Mouse (Mus musculus): Measurements from ENCODE around the gene Mafg.
A peak's percentile ranks its signal among the peaks of the same experiment; 100 is the strongest.

The Mafg gene

DNA sequence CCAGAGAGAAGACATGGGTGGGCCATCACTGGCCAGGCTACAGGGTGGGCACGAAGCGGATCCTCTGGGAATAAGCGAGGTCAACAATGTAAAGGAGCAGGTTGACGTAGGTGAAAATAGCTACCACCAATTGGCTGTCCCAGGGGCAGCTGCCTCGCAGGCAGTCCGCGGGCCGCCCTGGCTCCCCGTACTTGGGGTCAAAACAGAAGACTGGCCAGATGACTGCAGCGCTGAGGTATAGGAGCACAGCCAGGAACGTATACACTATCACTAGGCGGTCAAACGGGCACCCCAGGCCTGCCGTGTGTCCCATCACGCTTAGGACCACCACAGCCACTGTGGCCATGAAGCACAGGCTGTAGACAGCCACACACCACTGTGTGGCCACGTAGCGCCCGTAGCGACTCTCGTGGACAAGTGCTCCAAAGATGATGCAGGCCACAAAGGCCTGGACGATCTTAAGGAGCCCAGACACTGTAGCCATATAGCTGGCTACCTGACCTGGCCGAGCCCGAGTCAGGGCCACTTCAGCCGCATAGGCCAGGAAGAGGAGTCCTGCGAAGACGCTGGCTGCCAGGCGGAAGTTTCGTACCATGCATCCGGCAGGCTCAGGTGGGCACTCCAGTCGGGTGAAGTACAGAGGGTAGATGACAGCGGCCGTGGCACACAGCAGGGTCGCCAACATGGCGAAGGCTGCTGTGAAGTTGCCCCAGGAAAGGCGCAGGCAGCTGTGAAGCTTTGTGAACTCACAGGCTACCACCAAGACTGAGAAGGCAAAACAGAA lies 13.8 kb upstream of the Mafg start:
- DNase-seq (ENCODE audit: low spot score), result no peak

DNA sequence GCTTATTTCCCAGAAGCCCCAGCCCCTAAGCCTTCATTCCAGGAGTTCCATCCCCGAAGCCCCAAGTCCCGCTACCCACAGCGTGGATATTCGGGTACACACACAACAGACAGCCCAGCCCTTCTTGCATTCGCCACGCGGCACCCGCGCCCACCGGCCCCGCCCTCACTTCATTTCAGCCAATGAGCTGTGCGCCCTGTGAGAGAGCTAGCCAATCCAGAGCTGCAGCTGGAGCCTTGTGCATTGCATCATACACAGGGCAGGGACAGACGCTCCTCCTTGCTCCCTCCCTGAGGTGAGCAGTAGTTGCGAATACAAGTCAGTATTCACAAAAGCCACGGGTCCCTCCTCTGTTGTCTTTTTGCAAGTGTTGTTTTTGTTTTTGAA lies 10.2 kb upstream of the Mafg start, which contains the start of gene Pycr1:
Pycr1 (minus strand) TSS at position 169 of the 387 bp plus-strand sequence.
- peak; percentile 95 for DNase-seq (ENCODE audit: low spot score)

DNA sequence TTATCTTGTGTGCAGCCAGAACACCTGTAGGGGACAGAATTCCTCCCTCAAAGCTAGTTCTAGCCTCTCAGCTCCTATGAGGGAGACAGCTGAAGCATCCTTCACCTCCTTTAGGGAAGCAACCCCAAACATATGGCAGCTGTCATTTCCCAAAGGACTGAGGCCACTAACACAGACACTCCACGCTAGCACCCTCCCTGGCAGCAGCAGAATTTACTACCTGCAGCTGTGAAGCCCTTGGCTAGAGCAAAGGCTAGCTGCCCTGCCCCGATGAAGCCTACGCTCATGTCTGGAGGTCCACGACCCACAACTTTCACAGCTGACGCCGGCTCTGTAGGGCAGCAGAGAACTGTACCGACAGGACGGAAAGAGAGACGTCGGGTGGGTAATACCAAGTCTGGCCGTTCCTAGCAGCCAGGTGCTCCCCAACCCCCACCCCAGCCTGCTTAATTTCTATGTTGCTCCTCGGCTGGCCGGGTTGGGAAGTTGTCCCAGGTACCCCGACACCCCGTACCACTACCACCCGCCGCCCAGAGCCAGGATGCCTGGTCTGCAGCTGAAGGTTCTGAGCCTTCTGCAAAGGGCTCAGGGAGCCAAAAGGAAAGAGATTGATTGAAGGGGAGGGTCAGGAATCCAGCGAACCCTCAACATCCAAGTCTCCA lies 9.7 kb upstream of the Mafg start:
- peak; percentile 35 for DNase-seq (ENCODE audit: low spot score)

DNA sequence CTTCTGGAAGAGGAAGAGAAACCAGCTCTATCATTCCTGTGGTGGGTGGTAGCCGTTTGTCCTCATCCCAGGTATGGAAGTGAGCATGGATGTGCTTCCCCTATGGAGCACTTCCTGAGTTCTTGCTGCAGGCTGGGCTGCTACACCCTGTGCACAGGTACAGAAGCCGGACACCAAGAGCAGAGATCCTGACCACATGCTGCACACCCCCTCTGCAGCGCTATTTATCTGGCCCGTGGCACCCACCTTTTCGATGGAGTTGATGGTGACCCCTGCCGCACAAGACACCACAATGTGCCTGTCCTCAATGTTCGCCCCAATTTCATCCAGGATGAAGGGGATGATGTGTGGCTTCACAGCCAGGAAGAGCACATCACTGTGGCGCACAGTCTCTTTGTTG lies 8.5 kb upstream of the Mafg start:
- no peak for DNase-seq (ENCODE audit: low spot score)

DNA sequence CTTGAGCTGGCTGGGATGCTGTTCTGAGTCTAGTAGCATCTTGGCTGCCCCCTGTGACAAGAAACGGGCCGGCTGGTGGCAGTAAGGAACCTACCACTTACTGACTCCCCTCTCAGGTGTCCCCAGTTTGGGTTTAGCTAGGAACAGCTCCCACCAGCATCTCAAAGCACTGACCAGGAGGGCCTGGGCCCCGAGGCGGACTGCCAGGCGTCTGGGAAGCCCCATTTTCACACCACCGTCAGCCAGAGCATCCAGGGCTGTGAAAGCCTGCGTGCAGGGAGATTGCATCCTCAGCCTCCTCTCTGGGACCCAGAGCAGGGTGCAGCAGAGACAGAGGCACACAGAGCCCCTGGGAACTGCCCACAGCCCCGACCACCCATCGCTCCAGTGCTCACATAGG lies 7.9 kb upstream of the Mafg start:
- DNase-seq (ENCODE audit: low spot score), result no peak

DNA sequence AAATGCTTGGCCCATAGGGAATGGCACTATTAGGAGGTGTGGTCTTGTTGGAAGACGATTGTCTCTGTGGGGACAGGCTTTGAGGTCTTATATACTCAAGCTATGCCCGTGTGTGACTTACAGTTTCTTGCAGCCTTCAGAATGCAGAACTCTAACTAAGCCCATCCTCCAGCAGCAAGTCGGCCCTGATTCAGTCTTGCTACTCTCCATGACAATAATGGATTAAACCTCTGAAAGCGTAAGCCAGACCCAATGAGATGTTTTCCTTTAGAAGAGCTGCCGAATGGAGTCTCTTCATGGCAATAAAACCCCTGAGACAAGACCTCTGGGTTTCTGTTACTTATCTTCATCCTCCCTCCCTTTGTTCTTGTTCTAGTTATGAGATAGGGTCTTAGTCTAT lies 1.4 kb upstream of the Mafg start:
- DNase-seq (ENCODE audit: low spot score), result no peak

DNA sequence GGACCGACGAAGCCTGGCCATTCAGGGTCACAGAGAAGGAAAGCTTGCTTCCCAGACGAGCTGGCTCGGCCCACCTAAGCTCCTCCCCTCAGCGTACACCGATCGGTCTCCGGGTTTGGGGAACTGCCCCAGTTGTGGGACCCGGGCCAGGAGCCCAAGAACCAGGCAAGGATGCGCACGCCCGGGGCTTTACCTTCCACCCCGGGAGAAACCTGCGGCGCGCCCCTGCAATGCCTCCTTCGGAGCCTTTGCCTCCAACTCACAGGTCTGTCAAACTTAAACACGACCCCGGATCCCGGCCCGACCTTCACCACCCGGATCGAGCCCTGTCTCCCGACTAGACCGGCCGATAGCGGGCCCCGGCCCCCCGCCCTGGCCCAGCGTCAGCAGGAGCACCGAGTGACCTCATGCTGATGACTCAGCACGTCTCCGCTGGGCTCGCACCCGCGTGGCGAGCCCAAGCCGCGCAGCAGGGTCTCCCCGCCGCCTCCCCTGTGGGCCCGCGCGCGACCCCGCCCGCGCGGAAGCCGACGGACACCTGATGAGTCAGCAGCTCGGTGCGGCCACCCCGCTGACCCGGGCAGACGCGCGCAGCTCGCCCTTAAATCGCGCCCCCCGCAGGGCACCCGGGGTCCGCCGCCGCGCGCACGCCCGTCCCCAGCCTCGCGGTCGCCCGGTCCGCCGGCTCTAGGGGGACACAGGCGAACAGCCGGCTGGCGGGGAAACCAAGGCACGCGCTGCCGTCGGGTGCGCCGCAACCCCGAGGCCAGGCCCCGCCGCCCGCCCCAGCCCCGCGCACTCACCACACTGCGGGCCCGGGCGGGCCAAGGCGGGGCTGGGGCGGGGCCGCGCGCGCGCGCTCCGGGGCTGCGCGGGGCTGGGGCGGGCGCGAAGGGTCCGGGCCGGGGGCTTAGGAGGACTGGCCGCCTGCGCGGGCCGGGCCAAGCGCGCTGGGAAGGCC lies 561 bp downstream of the Mafg start:
- peak; percentile 83 for DNase-seq (ENCODE audit: low spot score)

DNA sequence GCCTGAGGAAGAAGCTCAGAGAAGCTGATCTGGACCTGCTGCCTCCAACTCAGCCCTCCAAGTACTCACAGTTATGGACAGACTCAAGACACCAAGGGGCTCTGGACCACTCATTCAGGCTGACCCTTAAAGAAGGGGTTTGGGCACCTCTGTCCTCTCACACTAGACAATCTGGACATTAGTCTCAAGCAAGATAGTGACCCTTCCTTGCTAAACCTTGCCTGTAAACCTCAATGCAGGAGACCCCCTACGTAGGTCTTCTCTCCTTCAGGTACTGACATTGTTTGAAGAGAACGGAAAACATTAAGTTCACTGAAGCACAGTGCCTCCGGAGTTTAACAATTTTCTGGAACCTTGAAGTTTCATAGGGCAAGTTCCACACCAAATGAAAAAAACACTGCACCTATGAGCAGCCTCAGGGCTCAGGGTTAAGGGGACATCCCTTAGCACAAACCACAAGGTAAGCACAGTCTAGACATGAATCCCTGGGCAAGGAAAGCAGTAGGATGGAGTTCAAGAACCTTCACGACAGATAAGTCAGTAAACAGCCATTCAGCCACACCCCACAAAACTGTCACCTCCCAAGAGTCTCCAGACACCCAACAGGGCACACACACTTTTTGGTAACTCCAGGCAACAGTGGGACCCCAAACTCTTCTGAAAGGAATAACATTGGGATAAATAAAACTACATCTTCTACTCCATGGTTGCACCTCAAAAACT lies 1.5 kb downstream of the Mafg start:
- no peak for DNase-seq (ENCODE audit: low spot score)

DNA sequence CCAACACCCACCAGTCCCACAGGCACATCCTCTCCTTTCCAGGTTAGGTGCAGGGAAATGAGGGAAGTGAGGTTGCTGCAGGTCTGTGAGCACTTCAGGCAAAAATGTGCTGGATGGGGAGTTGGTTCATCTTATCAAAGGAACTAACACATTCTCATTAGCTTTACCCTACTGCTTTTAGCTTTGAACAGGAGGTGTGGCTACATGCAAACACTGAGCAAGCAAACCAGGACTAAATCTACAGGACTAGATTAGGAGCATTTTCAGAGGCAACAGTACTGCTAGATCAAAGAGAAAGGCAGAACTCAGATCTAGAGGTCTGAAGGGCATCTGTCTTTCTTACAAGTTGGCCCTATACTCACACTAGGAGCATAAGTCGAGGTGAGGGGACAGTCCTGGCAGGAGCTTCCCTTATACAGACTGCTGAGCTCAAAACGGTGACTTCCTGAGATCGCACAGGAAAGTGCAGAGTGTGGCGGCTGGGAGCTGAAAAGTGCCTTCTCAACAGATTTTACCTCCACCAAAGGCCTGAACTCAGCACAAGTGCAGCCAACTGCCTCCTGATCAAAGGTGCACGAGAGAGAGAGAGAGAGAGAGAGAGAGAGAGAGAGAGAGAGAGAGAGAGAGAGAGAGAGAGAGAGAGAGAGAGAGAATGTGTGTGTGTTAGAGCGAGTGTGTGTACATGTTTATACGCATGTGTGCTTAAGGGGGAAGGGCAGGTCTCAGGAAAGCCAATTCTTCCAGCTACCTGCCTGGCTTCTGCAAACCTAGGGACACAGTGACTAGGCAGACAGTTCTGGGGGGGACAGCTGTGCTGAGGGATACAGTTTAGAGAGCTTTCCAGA lies 2.3 kb downstream of the Mafg start:
- DNase-seq (ENCODE audit: low spot score), result peak; percentile 38

DNA sequence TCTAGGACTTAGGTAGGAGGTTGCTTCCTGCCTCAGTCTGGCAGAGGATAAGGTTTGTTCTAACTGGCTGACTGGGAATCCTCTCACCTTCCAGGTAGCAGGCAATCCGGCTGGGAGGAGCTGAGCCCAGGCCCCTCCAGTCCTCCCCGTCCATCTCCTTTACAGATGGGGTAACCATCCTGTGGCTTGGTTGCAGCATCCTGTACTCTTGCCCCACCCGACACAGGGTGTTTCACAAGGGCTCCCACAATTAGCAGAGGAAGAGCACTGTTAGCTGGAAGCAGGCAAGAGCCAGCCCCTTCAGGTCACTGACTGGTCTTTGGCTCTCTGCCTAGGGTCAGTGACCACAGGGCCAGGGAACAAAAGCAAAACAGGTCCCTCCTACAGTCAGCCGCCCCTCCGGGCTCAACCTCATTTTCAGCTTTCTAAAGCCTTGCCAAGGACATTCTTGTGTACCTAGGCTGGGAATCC lies 3.0 kb downstream of the Mafg start:
- DNase-seq (ENCODE audit: low spot score), result peak; percentile 49

DNA sequence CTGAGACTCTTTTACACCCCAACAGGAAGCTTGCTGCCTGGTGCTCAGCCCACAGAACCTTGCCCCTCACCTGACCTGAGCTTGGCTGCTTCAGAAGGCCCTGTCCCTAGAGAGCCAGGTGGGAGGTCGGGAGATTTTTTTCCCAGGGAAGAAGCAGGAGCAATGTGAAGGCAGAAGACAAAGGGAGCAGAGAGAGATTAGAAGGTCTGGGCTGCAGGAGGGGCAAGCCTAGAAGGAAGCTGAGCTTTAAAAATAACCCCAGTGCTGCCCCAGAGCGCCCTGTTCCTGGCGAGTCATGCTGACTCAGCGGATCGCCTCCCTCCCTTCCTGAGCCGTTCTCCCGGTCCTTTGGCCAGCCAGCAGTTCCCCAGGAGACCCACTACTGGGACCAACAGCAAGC lies 3.5 kb downstream of the Mafg start:
- DNase-seq (ENCODE audit: low spot score), result peak; percentile 58

DNA sequence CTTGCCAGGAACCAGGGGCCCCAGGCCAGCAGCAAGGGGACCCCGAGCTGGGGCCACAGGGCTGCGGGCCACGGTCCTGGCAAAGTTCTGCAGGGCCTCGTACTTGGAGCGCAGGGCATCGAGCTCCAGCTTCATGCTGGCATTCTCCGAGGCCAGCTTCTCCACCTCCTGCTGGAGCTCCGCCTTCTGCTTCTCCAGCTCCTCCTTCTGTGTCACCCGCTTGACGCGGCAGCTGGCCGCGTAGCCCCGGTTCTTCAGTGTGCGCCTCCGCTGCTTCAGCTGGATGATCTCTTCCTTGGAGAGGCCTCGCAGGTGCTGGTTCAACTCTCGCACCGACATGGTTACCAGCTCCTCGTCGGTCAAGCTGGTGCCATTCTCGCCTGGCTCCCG lies 4.1 kb downstream of the Mafg start:
- DNase-seq (ENCODE audit: low spot score), result no peak

DNA sequence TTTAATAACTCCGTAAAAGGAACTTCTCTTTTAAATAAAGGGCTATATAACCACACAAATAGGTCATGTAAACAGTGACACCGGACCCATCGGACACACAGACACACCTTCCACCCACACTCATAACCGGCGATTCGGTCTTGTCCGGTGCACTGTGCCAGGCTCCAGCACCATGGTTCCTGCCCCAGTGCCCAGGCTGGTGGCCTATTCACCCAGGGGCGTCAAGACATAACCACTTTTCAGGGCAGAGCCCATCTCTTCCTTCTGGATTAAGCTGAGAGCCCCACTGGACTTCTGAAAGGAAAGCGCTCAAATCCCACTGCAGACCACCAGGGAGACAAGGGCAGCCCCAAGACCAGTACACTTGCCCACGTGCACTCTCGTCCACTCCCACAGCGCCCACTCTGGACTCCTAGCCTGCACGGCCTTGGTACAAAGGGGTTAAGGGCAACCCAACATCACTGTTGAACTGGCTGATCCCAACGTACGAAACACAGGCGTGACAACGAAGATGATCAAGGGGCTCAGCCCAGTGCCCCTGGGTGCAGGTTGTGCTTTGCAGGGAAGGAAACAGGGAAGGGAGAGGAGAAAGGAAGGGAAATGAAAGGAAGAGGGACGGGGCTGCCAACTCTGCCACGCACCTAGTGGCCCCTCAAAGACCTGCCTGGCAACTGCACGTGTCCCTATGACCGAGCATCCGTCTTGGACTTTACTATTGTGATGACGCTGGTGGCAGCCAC lies 4.6 kb downstream of the Mafg start:
- no peak for DNase-seq (ENCODE audit: low spot score)

DNA sequence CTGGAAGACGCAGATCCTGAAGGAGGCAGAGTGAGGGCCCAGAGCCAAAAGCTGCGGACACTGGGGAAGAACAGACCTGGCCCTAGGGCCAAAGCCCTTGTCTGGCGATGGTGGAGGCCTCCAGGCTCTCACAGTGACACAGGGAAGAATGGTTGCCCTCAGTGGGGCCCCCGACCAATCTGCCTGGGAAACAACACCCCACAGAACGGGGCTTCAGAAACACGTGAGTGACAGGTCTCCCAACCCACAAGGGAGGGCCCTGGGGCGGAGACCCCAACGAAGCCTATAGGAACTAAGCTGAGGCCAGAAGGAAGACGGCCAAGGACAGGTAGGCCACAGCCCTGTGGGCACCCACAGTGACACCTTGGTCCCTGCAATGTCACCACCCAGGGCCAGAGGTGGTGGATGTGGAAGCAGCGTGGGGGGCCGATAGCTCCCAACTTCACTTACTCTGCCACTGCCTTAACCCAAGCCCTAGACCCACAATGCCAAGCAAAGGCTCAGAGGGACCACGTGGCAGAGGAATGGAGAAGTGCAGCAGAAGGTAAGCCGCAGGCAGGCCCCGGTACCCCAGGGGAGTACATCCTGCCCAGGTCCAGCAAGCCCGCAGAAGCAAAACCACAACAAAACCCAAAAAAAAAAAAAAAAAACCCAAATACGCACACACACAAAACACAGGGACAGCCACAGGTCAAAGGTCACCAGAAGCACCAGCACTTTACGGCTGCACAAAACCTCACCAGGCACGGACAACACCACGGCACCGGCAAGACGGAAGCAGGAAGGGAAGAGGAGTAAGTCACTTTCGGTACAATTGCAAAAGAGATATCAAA lies 5.7 kb downstream of the Mafg start:
- DNase-seq (ENCODE audit: low spot score), result no peak

DNA sequence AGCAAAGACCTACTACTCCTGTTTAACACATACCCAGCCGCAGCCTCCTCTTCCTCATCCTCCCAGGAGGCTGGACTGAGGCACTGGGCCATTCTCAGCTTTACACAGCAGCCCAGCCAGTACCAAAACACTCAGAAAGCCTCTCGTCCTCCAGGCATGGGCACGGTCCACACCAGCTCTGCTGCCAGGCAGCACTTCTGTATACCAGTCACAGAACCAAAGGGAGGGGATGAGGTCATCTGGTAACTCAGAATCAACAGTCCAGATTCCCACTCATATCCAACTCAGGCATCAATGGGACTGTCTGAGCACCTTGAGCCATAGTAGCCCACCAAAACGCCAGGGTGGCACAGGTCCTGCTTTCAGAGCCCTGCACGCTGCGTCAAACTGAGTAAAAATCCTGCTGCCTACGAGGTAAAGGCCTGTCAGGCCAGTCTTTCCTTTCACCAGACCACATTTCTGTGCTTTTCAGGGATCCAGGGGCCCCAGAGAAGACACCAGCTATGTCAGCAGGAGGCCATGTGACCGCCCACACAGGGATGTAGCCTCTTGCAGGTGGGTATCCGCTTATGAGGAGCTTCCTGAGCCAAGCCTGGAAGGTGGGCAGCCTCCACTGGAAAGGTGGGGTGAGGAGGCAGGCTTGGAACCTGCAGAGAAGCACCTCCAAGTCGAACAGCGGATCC lies 6.5 kb downstream of the Mafg start:
- peak; percentile 33 for DNase-seq (ENCODE audit: low spot score)

DNA sequence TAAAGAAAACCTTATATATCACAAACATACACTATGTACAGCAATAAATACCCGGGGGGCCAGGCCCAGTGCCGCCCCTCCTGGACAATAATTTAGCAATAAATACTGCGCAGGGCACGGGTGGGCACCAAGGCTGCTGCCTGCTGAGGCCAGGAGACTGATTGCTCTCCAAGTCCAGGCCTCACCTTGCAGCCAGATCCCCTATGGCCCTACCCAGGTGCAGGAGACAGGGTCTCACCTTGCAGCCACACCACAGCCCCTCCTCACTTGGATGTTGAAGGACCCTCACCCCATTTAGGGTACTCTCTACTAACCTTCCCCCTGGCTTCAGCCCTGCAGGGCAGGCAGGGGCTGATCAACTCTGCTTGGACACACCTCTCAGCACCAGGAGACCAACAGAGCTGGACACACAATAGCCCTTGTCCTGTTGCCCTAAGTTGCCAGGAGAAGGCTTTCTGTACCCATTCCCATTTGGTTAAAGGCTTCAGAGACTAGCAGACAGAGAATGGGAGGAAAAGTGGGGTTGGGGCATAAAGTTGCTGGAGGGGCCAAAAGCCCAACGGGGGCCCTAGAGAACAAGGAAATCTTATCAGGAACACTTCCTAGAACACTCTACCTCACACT lies 8.1 kb downstream of the Mafg start, which contains the start of gene Sirt7:
Sirt7 (minus strand) TSS at position 89 of the 624 bp plus-strand sequence.
- no peak for DNase-seq (ENCODE audit: low spot score)

DNA sequence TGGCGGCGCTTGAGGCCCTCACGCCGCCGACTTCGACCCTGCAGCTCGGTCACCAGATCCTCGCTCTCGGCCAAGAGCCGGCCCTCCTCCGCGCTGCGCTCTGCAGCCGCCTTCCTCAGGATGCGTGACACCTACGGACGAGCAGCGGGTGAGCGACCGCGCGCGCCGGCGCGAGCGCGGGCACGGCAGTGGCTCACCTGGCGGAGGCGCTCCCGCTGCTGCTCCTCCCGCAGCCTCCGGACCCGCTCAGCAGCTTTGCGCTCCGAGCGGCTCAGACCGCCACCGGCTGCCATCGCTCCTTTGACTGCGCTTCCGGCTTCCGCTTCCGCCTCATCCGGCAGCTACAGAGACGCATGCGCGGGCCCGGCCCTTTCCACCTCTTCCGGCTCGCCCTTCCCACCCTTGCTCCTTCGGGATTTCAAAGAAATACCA lies 8.7 kb downstream of the Mafg start:
- DNase-seq (ENCODE audit: low spot score), result peak; percentile 89
